Mouse (Mus musculus) regulatory T cell (primary cell): ENCODE measurements at regions not wholly inside any gene's neighbourhood (a gene's known extent, or its start where the extent isn't known, plus 50 kb on each side); places are given as distances from the start of the nearest gene placed in this dataset.

Source experiments
- in situ Hi-C: fragments of 300-600 bp; cut with MboI, MseI; formaldehyde crosslinking; loops from one replicate; pipeline ENCODE4 v1.15.1; 2025; ENCODE audit warnings: high pct_unique_total_duplicates

GRCm38 (mm10) chr14:105576266-105576665 is 317.9 kb downstream of the Ndfip2 start:
- in situ Hi-C loops: no loop called here

GRCm38 (mm10) chr14:105572036-105572891 is 313.9 kb downstream of the Ndfip2 start:
- in situ Hi-C loops: no loop called here

DNA sequence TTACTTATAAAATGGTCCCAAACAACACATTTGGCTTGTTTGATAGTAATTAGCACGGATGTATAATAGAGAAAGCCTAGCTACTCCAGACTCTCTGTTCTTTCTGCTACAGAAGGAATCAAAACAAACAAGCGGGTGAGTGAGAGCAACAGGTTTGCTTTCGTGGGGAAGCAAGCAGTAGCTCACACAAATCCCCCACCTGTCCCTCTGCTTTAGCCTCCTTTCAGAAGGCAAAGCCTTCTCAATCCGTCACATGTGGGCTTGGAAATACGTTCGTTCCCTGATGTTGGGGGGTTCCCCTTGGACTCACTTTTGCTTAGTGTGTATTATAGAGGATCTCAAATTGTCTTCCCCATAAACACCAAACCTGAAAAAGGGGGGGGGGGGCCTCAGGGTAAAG is 311.8 kb downstream of the Ndfip2 start:
- in situ Hi-C loops: no loop called here

GRCm38 (mm10) chr14:105565827-105566226 is 307.5 kb downstream of the Ndfip2 start:
- in situ Hi-C loops: no loop called here

DNA sequence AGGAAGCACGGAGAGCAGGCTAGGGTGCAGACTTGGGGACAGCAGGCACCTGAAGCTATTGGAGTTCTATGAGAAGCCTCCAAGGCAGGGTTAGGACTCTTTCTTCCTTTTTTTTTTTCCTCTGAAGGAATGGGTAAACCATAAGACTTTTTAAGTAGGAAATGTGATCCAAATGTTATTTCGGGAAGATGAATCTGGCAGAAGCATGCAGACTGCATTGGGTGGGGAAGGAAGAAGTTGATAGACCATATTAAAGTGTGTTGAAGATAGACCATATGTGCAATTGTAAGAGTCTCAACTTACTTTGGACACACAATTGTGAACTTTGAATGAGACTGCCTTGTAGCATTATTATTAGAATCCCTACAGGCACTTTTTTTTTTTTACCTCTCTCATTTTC is 304.5 kb downstream of the Ndfip2 start:
- in situ Hi-C loops: no loop called here

- in situ Hi-C loops: no loop called here
Observed at GRCm38 (mm10) chr14:105556813-105557212, 298.4 kb downstream of the Ndfip2 start.

DNA sequence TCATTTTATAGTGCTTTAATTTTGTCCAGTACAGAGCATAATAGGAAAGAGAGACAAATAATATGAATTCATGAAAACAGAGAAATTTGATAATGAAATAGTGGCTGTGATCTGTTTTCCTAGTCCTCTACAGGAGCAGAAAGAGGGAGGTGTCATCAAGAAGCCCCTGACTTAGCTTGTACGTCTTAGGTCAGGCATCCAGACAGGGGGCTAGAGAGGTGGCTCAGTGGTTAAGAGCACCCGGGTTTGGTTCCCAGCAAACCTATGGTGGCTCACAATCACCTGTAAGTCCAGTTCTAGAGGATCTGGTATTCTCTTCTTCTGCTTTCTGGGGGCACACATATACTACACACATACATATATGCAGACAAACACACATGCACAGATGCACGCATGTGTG is 285.7 kb downstream of the Ndfip2 start:
- in situ Hi-C loops: no loop called here

- in situ Hi-C loops: no loop called here
Observed at GRCm38 (mm10) chr14:105542486-105543145, 284.2 kb downstream of the Ndfip2 start.

DNA sequence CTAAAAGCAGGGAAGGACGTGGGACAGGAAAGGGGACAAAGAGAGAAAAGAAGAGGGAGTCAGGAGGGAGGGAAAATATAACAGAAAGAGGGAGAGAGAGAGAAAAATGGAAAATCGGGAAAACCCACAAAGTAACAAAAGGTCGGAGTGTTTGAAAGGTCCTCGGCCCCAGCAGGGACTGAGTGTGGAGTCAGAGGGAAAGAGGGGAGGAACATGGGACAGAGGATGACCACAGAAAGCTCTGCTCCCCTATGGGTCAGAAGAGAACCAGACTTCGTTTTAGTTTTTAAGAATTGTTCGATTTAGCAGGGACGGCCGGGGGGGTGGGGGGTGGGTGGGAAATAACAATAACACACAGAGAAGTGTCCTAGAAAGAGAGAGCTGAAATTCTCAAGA is 283.7 kb downstream of the Ndfip2 start:
- in situ Hi-C loops: no loop called here

DNA sequence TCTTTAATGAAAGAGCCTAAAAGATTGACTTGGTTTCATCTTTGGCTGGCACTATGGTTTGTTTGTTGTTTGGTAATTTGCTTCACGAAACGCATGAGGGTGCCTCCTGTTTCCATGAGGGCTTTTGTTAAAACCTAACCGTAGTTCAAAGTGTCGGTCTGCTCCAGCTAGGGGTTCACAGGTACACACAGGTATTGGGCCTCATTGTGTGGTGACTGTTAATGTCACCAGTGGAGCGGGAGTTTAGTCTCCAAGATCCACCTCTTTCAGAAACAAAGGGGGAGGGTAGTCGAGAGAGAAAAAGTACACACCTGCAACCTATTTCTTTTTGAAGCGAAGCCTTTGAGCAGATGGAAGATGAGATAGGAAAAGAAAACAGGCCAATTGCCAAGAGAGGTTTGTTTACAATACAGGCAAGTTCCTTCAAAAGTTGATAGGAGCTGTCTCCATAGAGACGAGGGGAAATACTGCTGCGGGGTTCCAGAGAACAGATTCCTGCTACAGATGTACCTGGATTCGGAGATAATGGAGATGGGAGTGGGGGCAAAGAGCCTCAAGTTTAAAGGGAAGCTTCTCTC is 273.9 kb downstream of the Ndfip2 start:
- in situ Hi-C loops: loop anchor here (5.0 kb wide), 1 partner anchor 70 kb away; no protein-coding TSS in a partner anchor

DNA sequence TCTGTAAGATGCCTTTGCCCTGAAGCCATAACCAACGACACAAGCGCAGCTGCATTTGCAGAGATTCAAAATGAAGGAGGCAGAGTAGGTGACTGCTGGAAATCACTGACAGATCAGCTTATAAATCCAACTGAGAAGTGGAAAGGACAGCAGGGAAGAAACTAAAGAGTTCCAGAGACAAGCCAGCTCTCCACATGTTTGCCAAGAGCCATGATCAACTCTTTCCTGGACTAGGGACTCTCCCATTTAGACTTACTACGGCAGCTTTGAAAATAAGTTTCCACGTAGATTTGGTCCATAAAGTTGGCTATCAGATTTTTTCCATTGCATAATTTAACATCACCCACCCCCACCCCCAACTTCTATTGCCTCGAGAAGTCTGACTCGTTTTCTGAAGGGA is 269.7 kb downstream of the Ndfip2 start:
- in situ Hi-C loops: no loop called here

DNA sequence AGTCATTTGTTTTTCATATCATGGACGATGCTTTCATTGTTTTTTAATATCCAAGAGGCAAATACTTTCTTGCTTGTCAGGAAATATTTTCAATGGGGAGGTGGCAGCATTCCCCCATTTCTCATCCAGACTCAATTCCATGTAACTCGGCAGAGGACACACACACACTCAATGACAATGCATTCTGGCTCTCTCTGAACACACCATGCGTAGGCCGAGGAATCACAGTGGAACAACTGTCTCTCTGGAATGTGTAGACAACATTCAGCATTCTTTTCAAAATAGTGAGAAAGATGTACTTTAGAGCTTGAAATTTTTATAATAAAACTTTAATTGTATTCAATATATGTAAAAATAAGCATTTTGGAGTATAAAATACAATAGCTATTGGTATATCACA is 265.5 kb downstream of the Ndfip2 start:
- in situ Hi-C loops: no loop called here

DNA sequence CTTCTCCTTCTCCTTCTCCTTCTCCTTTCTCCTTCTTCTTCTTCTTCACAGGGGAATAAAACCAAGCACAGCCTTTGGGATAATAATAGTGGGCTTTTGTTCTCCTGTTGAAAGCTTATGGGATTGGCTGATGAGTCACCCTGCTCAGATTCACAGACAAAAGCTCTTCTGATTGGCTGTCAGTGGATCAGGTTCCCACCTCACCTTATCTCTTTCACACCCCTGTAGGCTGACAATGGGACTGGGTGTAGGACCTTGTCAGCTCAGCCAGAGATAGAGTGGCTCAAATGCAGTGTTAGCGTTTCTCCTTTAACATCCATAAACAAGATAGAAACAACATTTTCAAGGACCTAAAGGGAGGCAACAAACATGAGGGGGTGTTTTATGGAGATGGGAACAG is 263.9 kb downstream of the Ndfip2 start:
- in situ Hi-C loops: no loop called here

DNA sequence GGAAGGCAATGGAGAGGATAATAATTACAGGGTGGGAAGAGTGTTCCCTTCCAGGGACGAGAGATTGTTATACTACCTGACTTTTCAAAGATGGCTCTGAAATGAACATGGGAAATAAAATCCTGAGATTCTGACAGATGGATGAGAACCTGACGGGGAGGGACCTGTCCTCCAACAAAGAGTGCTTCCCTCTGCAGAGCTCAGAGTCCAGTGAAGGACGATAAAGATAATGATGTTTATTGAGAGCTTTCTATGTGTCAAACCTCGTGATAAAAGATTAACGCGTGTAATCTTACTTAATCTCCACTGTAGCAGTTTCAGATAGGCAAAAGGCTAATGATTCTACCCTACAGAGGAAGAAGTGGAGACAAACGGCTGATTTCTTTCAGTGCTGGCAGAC is 260.3 kb downstream of the Ndfip2 start:
- in situ Hi-C loops: no loop called here

DNA sequence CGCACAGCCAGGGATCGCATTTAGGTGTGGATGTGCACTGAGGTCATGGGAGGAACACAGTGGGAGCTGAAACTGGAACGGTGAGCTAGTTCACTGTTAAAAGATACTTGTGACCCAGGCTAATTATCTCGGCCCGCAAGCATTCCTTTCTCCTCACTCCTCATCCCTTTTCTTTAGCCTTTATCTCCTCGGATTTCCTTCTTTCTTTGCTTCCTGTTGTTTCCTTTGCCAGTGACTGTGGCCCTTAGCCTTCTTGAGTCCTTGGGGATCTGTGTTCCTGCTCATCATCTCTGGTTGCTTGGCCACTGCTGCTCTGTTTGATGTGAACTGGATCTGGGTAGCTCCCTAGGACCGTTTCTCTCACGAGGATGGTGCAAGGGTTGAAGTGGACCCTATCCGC is 256.0 kb downstream of the Ndfip2 start:
- in situ Hi-C loops: no loop called here

DNA sequence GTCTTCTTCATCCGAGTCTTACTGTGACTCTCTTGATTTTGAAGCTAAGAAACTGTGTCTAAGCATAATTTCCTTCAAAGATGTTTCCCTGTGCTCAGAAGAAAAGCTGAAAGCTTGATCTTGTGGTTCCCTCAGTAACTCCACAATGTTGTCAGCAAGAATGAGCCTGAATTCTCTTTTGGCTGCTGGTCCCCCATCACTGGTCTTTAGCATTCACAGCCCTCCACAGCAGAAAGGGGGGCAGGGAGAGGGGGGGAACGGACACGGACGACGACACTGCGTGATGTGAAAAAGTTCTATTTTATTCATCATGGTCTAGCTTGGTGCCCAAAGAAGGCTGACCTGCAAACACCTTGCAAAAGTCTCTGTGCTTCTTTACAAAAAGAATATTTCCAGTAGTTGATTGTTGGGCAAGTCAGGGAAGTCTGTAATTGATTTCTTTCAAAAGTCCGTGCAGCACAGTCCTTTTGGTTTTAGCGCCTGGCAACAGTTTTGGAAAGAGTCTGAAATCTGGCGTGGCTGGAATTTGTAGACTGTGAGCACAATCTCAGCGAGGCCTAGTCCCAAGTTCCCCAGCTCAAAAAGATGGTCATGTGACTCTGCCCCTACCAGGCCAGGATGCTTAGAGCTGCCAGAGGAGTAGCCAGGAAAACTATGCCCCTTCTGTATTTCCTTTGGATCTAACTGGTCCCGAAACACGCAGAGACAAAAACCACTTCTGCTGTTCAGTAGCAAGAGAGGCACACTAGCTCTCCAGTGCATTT is 254.7 kb downstream of the Ndfip2 start:
- in situ Hi-C loops: no loop called here

GRCm38 (mm10) chr14:105511826-105512225 is 253.5 kb downstream of the Ndfip2 start:
- in situ Hi-C loops: no loop called here

DNA sequence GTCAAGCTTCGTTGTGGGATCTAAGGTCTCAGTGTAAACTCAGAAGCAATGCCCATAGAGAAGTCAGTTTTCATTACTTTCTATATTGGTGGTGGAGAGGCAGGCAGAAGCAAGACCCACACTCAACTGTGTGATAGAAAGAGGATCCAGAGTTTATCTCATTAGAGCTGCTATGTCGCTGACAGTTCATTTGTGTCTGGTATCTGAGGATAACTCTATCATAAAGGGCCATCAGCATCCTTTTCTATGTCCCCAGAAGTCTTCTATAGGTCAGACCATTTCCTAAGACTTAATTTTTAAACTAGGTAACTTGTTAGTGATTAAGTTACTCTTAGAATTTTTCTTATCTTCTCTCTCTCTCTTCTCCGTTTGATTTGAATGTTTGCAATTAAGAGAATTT is 252.8 kb downstream of the Ndfip2 start:
- in situ Hi-C loops: no loop called here

- in situ Hi-C loops: loop anchor here (10.0 kb wide), 1 partner anchor 1170 kb away; no protein-coding TSS in a partner anchor
Observed at GRCm38 (mm10) chr14:105505261-105505660, 246.9 kb downstream of the Ndfip2 start.

DNA sequence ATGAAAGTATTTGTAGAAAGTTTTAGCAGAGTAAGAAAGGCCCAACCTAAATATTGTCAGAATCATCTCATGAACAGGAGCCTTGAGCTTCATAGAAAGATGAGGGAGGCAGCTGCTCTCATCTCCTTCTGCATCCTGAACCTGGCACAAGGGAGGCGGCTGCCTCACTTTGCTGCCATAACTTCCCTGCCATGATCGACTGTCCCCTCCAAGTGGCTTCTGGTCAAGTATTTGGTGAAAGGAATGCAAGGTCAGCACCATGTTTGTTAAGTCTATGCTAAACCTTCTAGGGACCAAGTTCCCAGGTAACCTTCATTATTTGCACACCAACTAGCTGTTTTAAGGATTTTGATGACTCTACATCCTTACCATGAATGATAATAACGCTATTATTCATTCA is 246.0 kb downstream of the Ndfip2 start:
- in situ Hi-C loops: loop anchor here (10.0 kb wide), 1 partner anchor 1170 kb away; no protein-coding TSS in a partner anchor

- in situ Hi-C loops: loop anchor here (10.0 kb wide), 1 partner anchor 1169 kb away; no protein-coding TSS in a partner anchor
Observed at GRCm38 (mm10) chr14:105503806-105504205, 245.4 kb downstream of the Ndfip2 start.

- in situ Hi-C loops: loop anchor here (10.0 kb wide), 1 partner anchor 1168 kb away; no protein-coding TSS in a partner anchor
Observed at GRCm38 (mm10) chr14:105502633-105502975, 244.2 kb downstream of the Ndfip2 start.
